Mouse (Mus musculus) cerebellum, adult 2 months (tissue): ENCODE data around the gene Proser2.

Source experiments
- CTCF ChIP-seq: fragments of 200-500 bp; IDR thresholded peaks from 2 replicates; pipeline ENCODE4 v1.5.1; 2011; ENCODE audit warnings: low read depth, mild to moderate bottlenecking, control low read depth, low read length, moderate library complexity, borderline replicate concordance; ENCODE audit not compliant: insufficient read depth
- POLR2A ChIP-seq: fragments of 200-500 bp; IDR thresholded peaks from 2 replicates; pipeline ENCODE4 v1.6.1; 2011; ENCODE audit warnings: low read length, control low read depth, borderline replicate concordance; ENCODE audit not compliant: insufficient read depth

- TF ChIP-seq CTCF (no peak), POLR2A (no peak)
These were observed 27.6 kb upstream of the Proser2 start for GRCm38 (mm10) chr2:6157635-6158034.
